Mouse (Mus musculus) spleen, adult 2 months (tissue): ENCODE measurements around the gene Tpp1.

Experiments
- CTCF ChIP-seq: fragments of 200-500 bp; IDR thresholded peaks from 2 replicates; pipeline ENCODE4 v1.5.1; 2011; ENCODE audit warnings: mild to moderate bottlenecking, inconsistent platforms; ENCODE audit not compliant: insufficient read depth, insufficient read length, insufficient replicate concordance; ENCODE audit errors: extremely low read depth
- POLR2A ChIP-seq: fragments of 200-500 bp; IDR thresholded peaks from 2 replicates; pipeline ENCODE4 v1.6.1; 2011; ENCODE audit warnings: low read depth, low read length, inconsistent platforms

DNA sequence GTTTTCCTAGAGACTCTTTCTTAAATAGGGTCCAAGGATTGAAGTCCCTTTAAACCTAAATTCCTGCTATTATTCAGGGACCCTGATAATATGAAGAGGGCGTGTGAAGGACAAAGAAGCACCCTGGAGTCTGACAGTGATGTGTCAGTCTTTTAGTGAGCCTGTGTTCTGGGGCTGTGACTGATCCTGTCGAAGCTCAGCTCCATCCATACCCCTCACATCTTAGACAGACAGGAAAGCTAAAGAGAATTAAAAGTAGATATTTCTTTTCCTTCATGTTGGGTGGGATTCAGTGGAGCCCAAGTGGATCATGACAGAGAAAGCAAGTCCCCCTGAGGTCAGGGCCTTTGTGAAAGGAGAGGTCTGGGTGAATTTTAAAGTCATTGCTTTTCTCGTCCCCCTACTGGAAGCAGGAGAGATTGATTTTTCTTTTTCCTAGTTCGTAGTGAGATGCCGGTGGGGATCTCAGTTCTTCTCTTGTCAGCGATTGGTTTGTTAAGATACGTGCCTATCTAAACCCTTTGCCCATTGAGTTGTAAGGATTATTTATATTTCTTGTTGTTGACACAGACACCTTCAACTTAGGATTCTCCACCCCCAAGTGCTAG lies 43.8 kb upstream of the Tpp1 start:
- TF ChIP-seq CTCF (no peak), POLR2A (no peak)
